Mouse (Mus musculus) heart, postnatal 10 days (tissue): ENCODE data around the gene Gm21440. TPM values are rescaled to one million over a fixed set of nuclear protein-coding genes. Genes with fewer than 3 reads are reported as not detected.
"Not testable (repeated sequence)": the region's sequence is repeated elsewhere in the genome, so short reads cannot be mapped to it uniquely, and the experiment has no call there.

ENCODE experiments used
- DNase-seq, 2 experiments: peaks; one replicate each; pipeline ENCODE4 v3.0.0; 2021
- intact Hi-C: fragments of 180-260 bp; cut with DNase I; formaldehyde crosslinking; loops from one replicate; pipeline ENCODE4 v1.15.1; 2025
- total RNA-seq, 2 experiments: library from RNA; stranded (reverse); gene quantifications; 2 replicates each; pipeline ENCODE4 v1.2.3; 2021

The Gm21440 gene
- not detected for total RNA-seq

DNA sequence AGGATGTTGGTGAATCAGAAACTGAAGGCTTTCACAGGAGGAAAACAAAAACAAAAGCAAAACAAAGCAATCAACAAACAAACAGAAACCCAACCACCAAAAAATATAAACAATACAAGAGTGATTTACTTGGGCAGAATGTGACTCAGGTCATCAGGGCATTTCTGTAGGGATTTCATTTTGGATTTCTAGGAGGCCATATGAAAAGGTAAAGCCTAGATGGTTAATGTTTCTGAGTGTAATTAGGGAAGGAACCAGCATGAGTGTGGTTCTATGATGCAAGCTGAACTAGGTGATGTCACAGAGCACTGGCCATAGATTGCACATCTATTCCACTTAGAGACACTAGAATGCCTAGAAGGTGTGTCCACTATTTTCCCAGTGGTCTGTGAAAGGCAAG, at the start of gene Gm21440, which contains the start of gene Gm21454:
TSS of gene Gm21440 (plus strand) at position 301 of the 400 bp plus-strand sequence.
TSS of gene Gm21454 (plus strand) at position 352 of the 400 bp plus-strand sequence.
- intact Hi-C loops, DNase-seq: not testable (repeated sequence)

DNA sequence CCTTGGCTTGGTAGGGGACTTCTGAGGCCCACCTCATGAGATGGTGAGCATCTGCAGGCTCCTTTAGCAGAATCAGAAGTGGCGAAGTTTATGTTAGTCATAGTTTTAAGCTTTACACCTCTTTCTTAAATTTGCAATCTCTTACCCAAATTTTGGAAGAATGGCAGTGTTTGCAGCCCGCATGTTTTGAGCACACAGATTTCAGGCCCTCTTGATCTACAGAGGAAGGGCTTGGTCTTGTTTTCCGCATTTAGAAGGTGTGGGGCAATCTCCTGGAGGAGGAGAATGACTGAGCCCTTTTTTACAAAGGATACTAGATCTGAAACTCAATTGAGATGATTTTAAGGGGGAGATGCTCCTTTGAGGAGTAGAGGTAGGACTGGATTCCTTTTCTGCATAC, 28.4 kb upstream of the Gm21440 start, which contains the start of gene Gm21828:
TSS of gene Gm21828 (minus strand) at position 101 of the 400 bp plus-strand sequence.
- intact Hi-C loops, DNase-seq: not testable (repeated sequence)

Other genes with a start within 250 kb of the Gm21440 start
- not detected for gene Gm20807, start 209.5 kb upstream of the Gm21440 start, total RNA-seq
- gene Gm21891, start 118.9 kb upstream of the Gm21440 start, total RNA-seq: not detected
- not detected for gene Gm21425, start 90.4 kb upstream of the Gm21440 start, total RNA-seq
- gene Gm21828, start 28.5 kb upstream of the Gm21440 start, total RNA-seq: not detected
- not detected for gene Gm21454, start 51 bp downstream of the Gm21440 start, total RNA-seq
- not detected for gene Gm21725, start 96.7 kb downstream of the Gm21440 start, total RNA-seq
- gene Gm21866, start 213.2 kb downstream of the Gm21440 start, total RNA-seq: not detected
- not detected for gene Gm20773, start 241.6 kb downstream of the Gm21440 start, total RNA-seq